Mouse (Mus musculus): ENCODE measurements at regions not wholly inside any gene's neighbourhood (a gene's known extent, or its start where the extent isn't known, plus 50 kb on each side); places are given as distances from the start of the nearest gene placed in this dataset.
A peak's percentile ranks its signal among the peaks of the same experiment; 100 is the strongest.

- DNase-seq (ENCODE audit: low spot score): no peak
Measured at GRCm38 (mm10) chr3:21962921-21963732, 113.3 kb upstream of the Tbl1xr1 start.

GRCm38 (mm10) chr3:21963733-21964351 is 112.6 kb upstream of the Tbl1xr1 start:
- no peak for DNase-seq (ENCODE audit: low spot score)

DNA sequence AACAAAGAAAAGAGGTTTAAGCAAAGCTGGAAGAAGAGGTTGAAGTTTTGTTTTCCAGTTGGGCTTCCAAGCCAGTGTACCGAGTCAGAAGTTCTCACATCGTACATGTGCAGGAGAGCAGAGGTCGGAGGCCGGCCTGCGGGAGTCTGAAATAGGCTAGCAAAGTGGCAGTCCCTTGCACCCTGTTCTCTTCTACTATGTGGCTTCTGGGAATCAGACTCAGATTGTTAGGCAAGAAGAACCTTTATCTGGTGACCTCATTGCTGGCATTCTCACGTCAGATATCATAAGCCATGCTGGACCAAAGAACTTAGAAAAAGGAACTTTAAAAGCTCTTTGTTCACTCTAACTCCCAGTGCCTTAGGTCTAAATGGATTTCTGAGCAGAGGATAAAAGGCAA is 112.0 kb upstream of the Tbl1xr1 start:
- DNase-seq (ENCODE audit: low spot score): no peak

- no peak for DNase-seq (ENCODE audit: low spot score)
Measured at GRCm38 (mm10) chr3:21965556-21965955, 110.9 kb upstream of the Tbl1xr1 start.

DNA sequence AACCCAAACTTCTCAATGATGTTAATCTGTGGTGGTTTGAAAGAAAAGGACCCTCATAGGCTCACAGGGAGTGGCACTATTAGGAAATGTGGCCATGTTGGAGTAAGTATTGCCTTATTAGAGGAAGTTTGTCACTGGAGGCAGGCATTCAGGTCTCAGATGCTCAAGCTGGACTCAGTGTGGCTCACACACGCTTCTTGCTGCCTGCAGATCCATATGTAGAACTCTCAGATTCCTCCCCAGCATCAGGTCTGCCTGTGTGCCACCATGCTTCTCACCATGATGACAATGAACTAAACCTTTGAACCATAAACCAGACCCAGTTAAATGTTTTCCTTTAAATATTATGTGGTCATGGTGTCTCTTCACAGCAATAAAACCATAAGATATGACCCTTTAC is 104.7 kb upstream of the Tbl1xr1 start:
- DNase-seq (ENCODE audit: low spot score): no peak

GRCm38 (mm10) chr3:21973153-21973552 is 103.3 kb upstream of the Tbl1xr1 start:
- DNase-seq (ENCODE audit: low spot score): no peak

GRCm38 (mm10) chr3:21973681-21974080 is 102.8 kb upstream of the Tbl1xr1 start:
- DNase-seq (ENCODE audit: low spot score): no peak

GRCm38 (mm10) chr3:21974766-21975165 is 101.7 kb upstream of the Tbl1xr1 start:
- DNase-seq (ENCODE audit: low spot score): no peak

DNA sequence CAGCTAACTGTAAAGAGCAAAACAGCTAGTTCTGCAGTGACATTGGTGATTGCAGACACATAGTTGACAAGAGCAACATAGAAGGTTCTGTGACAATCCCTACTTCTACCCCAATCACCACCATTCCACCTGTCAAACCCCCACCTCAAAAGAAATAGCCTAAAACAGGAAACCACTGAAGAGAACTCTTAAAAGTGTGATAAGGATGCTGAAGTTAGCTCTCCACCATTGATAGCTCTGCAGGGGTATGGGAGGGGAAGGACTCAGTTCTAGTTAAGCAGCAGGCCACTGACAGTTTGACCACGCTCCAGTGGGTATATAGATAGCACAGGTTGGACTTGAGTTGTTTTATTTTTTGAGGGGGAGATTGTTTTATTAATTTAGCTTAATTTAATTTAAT is 98.7 kb upstream of the Tbl1xr1 start:
- no peak for DNase-seq (ENCODE audit: low spot score)

DNA sequence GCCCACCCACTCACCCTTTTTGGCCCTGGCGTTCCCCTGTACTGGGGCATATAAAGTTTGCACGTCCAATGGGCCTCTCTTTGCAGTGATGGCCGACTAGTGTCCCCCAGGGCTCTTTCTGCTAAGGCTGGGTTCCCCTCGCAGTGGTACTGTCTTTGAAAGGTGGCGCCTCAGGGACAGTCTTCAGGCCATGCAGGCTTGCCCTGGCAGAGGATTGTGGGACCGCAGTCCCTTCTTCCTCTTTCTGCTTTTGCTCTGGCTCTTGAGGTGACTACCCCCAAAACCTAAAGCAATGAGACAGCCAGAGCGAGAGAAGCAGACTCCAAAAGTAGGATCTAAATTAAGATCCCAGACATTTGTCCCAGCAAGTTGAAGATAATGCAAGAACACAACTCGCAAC is 93.5 kb upstream of the Tbl1xr1 start:
- no peak for DNase-seq (ENCODE audit: low spot score)

DNA sequence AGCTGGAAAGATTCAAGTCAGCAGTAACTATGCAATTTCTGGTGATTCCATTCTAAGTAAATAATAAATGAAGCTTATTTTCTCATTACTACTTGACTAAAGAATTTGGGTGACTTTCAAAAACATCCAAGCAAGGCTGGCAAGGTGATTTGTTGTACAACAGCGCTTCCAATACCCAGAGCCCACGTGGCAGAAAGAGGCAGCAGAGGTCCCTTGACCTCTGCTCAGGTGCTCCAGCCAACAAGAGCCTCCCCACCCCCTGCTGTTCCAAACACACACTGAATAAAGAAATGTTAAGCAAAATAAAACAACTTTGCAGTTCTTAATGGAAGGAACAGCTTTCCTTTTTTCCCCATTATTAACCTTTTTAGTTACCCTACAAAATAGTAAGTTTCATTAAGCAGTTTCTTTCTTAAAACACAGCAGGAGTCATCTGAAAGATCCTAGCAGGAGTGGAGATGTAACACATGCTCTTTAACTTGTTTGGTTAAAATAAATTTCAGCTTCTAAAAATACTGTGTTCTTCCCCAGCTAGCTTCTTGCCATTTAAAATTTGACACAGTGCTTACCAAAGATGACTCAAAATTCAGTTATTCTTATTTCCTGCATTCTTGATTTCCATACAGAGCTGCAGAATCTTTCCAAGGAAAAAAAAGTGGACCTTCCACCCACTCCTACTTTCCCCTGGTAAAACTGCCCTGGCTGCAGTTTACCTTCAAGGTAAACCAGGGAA is 92.3 kb upstream of the Tbl1xr1 start:
- DNase-seq (ENCODE audit: low spot score): no peak

DNA sequence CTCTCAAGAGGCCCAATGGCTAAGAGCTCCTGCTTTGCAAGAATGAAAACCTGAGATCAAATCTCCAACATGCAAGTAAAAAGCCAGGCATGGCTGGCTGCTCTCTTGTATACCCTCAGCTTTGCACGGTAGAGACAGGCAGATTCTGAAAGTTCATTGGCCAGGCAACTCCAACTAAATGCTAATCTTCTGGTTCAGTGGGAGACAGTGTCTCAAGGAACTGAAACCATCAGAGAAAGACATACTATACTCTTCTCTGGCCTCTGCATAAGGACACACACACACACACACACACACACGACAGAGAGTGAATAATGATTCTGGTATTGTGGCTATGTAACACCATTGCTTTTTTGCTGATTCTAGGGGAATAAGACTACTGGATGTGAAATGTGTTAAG is 91.6 kb upstream of the Tbl1xr1 start:
- no peak for DNase-seq (ENCODE audit: low spot score)

GRCm38 (mm10) chr3:21986164-21986892 is 90.1 kb upstream of the Tbl1xr1 start:
- no peak for DNase-seq (ENCODE audit: low spot score)

GRCm38 (mm10) chr3:21986893-21987250 is 89.6 kb upstream of the Tbl1xr1 start:
- no peak for DNase-seq (ENCODE audit: low spot score)

- no peak for DNase-seq (ENCODE audit: low spot score)
Measured at GRCm38 (mm10) chr3:21987455-21988009, 88.9 kb upstream of the Tbl1xr1 start.

DNA sequence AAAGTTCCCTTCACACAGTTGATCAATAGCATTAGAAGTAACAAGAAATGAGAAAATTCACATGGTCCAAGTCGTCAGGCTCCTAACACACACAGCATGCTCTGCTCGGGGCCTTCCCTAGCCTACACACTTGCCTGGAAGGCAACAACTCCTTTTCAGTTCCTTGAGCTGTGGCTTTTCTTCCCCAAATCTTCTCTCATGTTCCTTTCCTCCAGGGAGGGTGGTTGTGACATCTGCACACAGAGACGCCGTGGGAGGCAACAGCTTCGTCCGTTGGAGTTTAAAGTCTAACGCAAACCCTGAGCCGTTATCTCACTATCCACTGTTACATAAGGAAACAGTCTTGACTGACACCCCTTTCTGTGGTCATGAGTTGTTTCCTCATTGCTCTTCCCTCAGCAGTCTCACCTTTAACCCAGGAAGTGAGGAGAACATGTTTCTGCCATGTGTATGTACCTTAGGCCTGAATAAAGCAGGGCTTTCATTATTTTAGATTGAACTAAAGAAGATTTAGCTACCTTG is 88.4 kb upstream of the Tbl1xr1 start:
- DNase-seq (ENCODE audit: low spot score): peak; percentile 23

GRCm38 (mm10) chr3:21990526-21990925 is 85.9 kb upstream of the Tbl1xr1 start:
- no peak for DNase-seq (ENCODE audit: low spot score)

GRCm38 (mm10) chr3:21991681-21992152 is 84.7 kb upstream of the Tbl1xr1 start:
- peak; percentile 45 for DNase-seq (ENCODE audit: low spot score)

- no peak for DNase-seq (ENCODE audit: low spot score)
Measured at GRCm38 (mm10) chr3:21992203-21992602, 84.2 kb upstream of the Tbl1xr1 start.

DNA sequence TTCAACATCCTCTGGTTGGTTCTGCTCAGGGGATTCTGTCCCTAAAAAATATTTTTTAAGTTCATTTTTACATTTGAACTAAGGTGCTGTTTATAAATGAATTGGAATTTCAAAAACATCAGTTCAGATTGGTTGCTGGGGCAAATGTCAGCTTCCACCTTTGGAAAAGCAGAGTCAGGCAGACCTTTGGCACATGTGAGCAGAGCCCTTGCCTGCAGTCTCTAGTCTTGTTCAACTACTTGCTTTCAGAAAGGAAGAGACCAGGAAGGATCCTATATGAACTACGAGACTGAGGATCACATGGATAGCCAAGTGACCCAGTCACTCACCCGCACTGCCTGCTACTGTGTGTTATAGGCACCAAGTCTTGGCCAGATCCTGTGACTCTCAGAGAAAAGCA is 82.5 kb upstream of the Tbl1xr1 start:
- DNase-seq (ENCODE audit: low spot score): no peak

- DNase-seq (ENCODE audit: low spot score): no peak
Measured at GRCm38 (mm10) chr3:21995566-21996391, 80.7 kb upstream of the Tbl1xr1 start.

Measured in layer of hippocampus, adult 11-12 months (tissue).